28 mouse cellular contexts compared by ENCODE assay signal in the genomic region with DNA sequence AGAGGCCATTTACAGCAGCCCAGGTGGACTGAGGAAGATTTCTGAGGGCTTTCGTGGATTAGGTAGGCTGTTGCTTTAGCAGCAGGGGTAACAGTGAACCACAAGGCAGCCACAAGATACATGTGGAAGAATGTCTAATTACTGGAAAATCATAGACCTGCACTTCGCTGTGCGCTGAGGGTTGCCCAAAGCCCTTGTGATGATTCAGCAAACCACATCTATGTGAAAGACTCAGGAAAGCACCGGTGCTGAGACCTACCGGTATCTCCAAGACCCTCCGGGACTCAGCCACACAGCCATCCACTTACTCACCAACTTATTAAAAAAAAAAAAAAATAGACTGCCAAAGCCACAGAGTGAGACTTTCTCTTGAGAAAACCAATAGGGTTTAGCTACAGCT. TPM values are rescaled to one million over a fixed set of nuclear protein-coding genes. Genes with fewer than 3 reads are reported as not detected.
DNase-seq lines count a peak whose midpoint lies in the region; ATAC-seq lines count a peak whose summit lies in the region.
"Had no signal": no experiment of that assay in that cellular context is flagged by ENCODE, and none has a peak within 500 bp of the region (broad histone marks: within the 10 kb centered on the region; RNA-seq: fewer than 3 reads in every experiment).

No protein-coding gene starts in this region.

- H3K9ac ChIP-seq in limb, embryonic 12.5 days (replicated peaks) = no peak overlapping the region
- no peak overlapping the region for H3K9ac ChIP-seq in limb, embryonic 15.5 days
- H3K9ac ChIP-seq in liver, embryonic 11.5 days (ENCODE audit: low read depth, low read length) = no peak overlapping the region
- H3K9ac ChIP-seq: embryonic facial prominence, embryonic 13.5 days; forebrain, embryonic 13.5 days; heart, embryonic 13.5 days; hindbrain, embryonic 14.5 days had no signal

- 0 out of 2 replicates have a peak overlapping the region, but pooled peaks have one; percentile 18 for H3K27ac ChIP-seq in limb, embryonic 12.5 days
- H3K27ac ChIP-seq in limb, embryonic 10.5 days = no peak overlapping the region
- H3K27ac ChIP-seq in limb, embryonic 15.5 days = peak overlapping the region; percentile 43; the same call in 1 of the 2 replicates
- H3K27ac ChIP-seq in liver, embryonic 11.5 days (ENCODE audit: low read depth, low read length) = no peak overlapping the region
- H3K27ac ChIP-seq: embryonic facial prominence, embryonic 10.5 days; embryonic facial prominence, embryonic 13.5 days; forebrain, embryonic 10.5 days; forebrain, embryonic 13.5 days; heart, embryonic 13.5 days; hindbrain, embryonic 14.5 days; hindbrain, postnatal 0 days had no signal

- H3K4me2 ChIP-seq in limb, embryonic 12.5 days = no peak overlapping the region
- H3K4me2 ChIP-seq in limb, embryonic 15.5 days = no peak overlapping the region
- H3K4me2 ChIP-seq in liver, embryonic 11.5 days = no peak overlapping the region
- H3K4me2 ChIP-seq: embryonic facial prominence, embryonic 13.5 days; forebrain, embryonic 13.5 days; heart, embryonic 13.5 days; hindbrain, embryonic 14.5 days had no signal

- H3K36me3 ChIP-seq in limb, embryonic 12.5 days = no peaks in the 10 kb centered on the region
- H3K36me3 ChIP-seq in limb, embryonic 10.5 days = no peaks in the 10 kb centered on the region
- H3K36me3 ChIP-seq in limb, embryonic 15.5 days = no peaks in the 10 kb centered on the region
- H3K36me3 ChIP-seq in liver, embryonic 11.5 days (ENCODE audit: control insufficient read depth, insufficient read depth, low read length) = no peaks in the 10 kb centered on the region
- H3K36me3 ChIP-seq: embryonic facial prominence, embryonic 10.5 days; embryonic facial prominence, embryonic 13.5 days; forebrain, embryonic 10.5 days; heart, embryonic 13.5 days had no signal

- H3K4me3 ChIP-seq in limb, embryonic 12.5 days (replicated peaks) = no peak overlapping the region
- no peak overlapping the region for H3K4me3 ChIP-seq in limb, embryonic 10.5 days
- no peak overlapping the region for H3K4me3 ChIP-seq in limb, embryonic 15.5 days
- no peak overlapping the region for H3K4me3 ChIP-seq in liver, embryonic 11.5 days (ENCODE audit: low read depth, low read length)
- H3K4me3 ChIP-seq: embryonic facial prominence, embryonic 10.5 days; embryonic facial prominence, embryonic 13.5 days; erythroblast, embryonic 14.5 days; forebrain, embryonic 10.5 days; forebrain, embryonic 13.5 days; heart, embryonic 13.5 days had no signal

- DNase-seq in limb, embryonic 10.5 days (ENCODE audit: low spot score) = no peak
- peak; percentile 46 for DNase-seq in fibroblast of lung, adult 2 months (ENCODE audit: low read depth)
- DNase-seq in cerebellum, postnatal 10 days = no peak
- DNase-seq in liver, embryonic 11.5 days (ENCODE audit: low spot score) = no peak
- DNase-seq in lung, adult 18-20 months = no peak
- DNase-seq: adrenal gland, adult 8-10 months; adrenal gland, postnatal 36 days; B cell, adult 2 months; cerebellum, adult 18-20 months; cerebellum, adult 9-10 months; cerebellum, postnatal 25 days; embryo, embryonic 11 days; heart, adult 18-20 months; heart, postnatal 14 days; heart, postnatal 4 days had no signal

- H3K27me3 ChIP-seq in limb, embryonic 12.5 days = no peaks in the 10 kb centered on the region
- H3K27me3 ChIP-seq in limb, embryonic 10.5 days (ENCODE audit: low read depth, poor library complexity, severe bottlenecking) = no peaks in the 10 kb centered on the region
- no peaks in the 10 kb centered on the region for H3K27me3 ChIP-seq in limb, embryonic 15.5 days
- H3K27me3 ChIP-seq in liver, embryonic 11.5 days (replicated peaks; ENCODE audit: control insufficient read depth, insufficient read depth, low read length) = no peaks in the 10 kb centered on the region
- H3K27me3 ChIP-seq: embryonic facial prominence, embryonic 13.5 days; forebrain, embryonic 13.5 days had no signal

- ATAC-seq in limb, embryonic 12.5 days (ENCODE audit: insufficient number of reproducible peaks, insufficient read depth, low FRiP score, low TSS enrichment, low read depth) = no peak
- no peak for ATAC-seq in limb, embryonic 15.5 days (ENCODE audit: insufficient number of reproducible peaks, low FRiP score, low TSS enrichment, low read depth)
- no peak for ATAC-seq in liver, embryonic 11.5 days (replicated peaks; ENCODE audit: low FRiP score)
- ATAC-seq: activated CD4-positive, CD25-positive, alpha-beta regulatory T cell, adult 4 months; forebrain, embryonic 13.5 days; forebrain, embryonic 16.5 days; hindbrain, postnatal 0 days; inflammation-experienced regulatory T-cells, adult 6 months had no signal

- peaks cover 6% of the 10 kb centered on the region; the same call in 1 of the 2 replicates for H3K4me1 ChIP-seq in limb, embryonic 12.5 days (replicated peaks)
- H3K4me1 ChIP-seq in limb, embryonic 10.5 days = no peaks in the 10 kb centered on the region
- peaks cover 21% of the 10 kb centered on the region for H3K4me1 ChIP-seq in limb, embryonic 15.5 days
- H3K4me1 ChIP-seq in liver, embryonic 11.5 days (replicated peaks; ENCODE audit: control insufficient read depth, insufficient read depth, low read length) = no peaks in the 10 kb centered on the region
- H3K4me1 ChIP-seq: embryonic facial prominence, embryonic 10.5 days; forebrain, embryonic 10.5 days; forebrain, embryonic 13.5 days; heart, embryonic 13.5 days had no signal

- 89% methylated on average over 6 of the region's 6 CpGs for WGBS in limb, embryonic 12.5 days
- WGBS in limb, embryonic 10.5 days = 93% methylated on average over 6 of the region's 6 CpGs
- WGBS in limb, embryonic 15.5 days = 78% methylated on average over 6 of the region's 6 CpGs
- WGBS in liver, embryonic 11.5 days = 75% methylated on average over 6 of the region's 6 CpGs

- peaks cover 5% of the 10 kb centered on the region for H3K9me3 ChIP-seq in limb, embryonic 12.5 days
- H3K9me3 ChIP-seq in limb, embryonic 10.5 days (replicated peaks) = no peaks in the 10 kb centered on the region
- H3K9me3 ChIP-seq in limb, embryonic 15.5 days = no peaks in the 10 kb centered on the region
- no peaks in the 10 kb centered on the region for H3K9me3 ChIP-seq in liver, embryonic 11.5 days (ENCODE audit: control insufficient read depth, low read length)
- H3K9me3 ChIP-seq: embryonic facial prominence, embryonic 13.5 days had no signal

RNA-seq across cellular contexts. Expression of a gene that starts 13.9 kb away (rescaled TPM):
- polyA plus RNA-seq in limb, embryonic 12.5 days (2016; fragmentation: Nextera tagmentation; extraction: Ambion mirVana) = 3.2 and 4.4 TPM in 2 replicates
- 2.3 and 3.4 TPM in 2 replicates for polyA plus RNA-seq in limb, embryonic 10.5 days (2016; fragmentation: Nextera tagmentation; extraction: Ambion mirVana)
- 10.4 and 12.0 TPM in 2 replicates for polyA plus RNA-seq in limb, embryonic 15.5 days (2015; fragmentation: Nextera tagmentation; extraction: Ambion mirVana)
- polyA plus RNA-seq in liver, embryonic 11.5 days (2014; fragmentation: Nextera tagmentation; extraction: Ambion mirVana) = 2.5 and 2.6 TPM in 2 replicates
- polyA plus RNA-seq: activated CD4-positive, CD25-positive, alpha-beta regulatory T cell, adult 4 months; erythroblast, embryonic 14.5 days had no signal

Comparison
In these comparisons a context has a peak if more than half of its experiments do, and no peak if none do; other contexts are left out.
1. H3K27ac ChIP-seq: peak in limb, embryonic 12.5 days (single experiment) and limb, embryonic 15.5 days (single experiment); none in limb, embryonic 10.5 days (single experiment) and liver, embryonic 11.5 days (single experiment).